Mouse (Mus musculus) T-cell, adult 2 months (primary cell): ENCODE data around the gene Mdp1.

ENCODE experiments used
- DNase-seq: peaks from one replicate; pipeline ENCODE4 v3.0.0; 2022; ENCODE audit warnings: low spot score

Gene Mdp1

DNA sequence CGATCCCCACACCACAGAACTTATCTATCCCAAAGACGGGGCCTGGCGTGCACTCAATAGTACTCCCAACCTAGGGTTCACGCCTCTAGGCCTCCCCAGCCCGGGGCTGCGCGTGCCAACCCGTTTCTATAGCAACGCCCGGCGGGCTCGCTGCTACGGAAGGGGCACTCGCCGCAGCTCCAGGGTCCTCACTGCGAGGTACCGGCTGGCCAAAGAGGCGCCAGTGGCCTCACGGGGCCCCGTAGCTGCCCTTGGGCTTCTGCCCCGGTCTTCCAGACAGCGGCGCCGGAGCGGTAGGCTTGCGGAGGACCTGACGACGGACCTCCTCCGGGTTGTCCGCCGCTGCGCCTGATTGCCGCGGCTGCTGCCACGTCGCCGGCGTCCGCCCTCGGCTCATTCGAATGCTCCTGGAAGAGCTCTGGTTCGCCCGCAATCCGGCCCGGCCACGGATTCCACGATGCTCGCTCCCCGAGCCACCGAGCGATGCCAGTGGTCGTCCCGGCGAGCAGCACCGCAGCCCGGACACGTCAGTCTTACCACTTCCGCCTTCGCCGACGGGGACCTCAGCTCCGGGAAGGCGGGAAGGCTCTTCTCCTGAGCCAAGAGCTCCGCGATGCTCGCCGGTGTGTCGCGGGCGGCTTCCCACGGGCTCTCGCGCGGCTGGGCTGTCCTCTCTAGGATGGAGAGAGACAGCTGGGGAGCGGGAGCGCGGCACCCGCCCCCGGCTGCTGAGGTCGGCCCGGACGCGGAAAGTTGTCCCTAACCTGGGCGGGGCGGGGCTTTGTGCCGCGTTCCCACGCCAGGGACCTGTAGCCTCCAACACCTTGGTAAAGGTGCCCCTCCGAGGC is 17.0 kb downstream of the Mdp1 start, which contains the start of gene Tm9sf1:
Tm9sf1 (minus strand) TSS at position 747 of the 848 bp plus-strand sequence.
- peak; percentile 81 for DNase-seq

DNA sequence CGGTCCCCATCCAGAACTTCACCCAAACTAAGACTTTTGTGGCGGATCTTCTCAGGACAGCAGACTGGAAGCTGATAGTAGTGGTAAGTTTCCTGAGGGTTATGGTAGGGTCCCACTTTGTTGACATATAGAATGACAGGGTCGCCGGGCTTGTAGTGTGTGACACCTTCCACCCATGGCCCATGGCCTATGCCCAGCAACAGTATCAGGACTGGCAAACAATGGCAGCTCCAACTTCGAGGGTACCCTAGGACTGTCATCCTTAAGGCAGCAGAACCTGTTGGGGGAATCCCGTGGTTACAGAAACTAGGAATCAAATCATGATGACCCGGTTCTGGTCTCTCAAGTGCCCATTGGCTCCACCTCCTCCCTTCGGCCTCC is 17.6 kb downstream of the Mdp1 start:
- no peak for DNase-seq

DNA sequence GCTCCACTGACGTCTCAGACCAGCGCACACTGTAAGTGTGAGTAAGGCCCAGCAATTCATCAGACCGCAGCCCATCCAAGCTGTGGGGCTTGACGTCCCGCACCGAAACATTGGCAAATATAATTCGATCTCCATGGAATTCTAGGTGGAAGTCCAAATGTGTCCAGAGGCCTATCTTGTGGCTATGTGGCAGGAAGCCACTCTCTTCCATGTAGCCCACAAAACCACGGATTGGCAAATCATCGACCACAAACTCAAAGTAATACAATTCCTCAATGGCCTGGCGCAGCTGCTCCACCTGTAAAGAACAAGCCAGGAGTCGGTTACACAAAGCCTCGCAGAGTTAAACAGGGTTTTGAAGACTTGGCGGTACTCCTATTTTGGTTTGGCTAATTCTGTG is 19.0 kb downstream of the Mdp1 start:
- DNase-seq = no peak

DNA sequence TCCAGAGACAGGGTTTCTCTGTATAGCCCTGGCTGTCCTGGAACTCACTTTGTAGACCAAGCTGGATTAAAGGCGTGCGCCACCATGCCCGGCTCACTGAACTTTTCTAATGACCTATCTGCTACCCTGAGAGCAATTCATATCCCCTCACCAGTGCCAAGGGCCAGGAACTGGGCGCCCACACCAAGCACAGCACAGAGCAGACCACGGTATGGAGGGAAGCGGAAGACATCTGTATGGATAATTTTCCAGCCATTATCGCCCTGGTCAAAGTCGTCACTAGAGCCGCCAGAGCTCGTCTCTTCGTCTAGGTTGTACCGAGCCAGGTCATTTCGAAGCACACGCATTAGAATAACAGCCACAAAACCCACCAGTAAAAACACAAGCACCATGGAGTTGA is 19.5 kb downstream of the Mdp1 start:
- DNase-seq = no peak

DNA sequence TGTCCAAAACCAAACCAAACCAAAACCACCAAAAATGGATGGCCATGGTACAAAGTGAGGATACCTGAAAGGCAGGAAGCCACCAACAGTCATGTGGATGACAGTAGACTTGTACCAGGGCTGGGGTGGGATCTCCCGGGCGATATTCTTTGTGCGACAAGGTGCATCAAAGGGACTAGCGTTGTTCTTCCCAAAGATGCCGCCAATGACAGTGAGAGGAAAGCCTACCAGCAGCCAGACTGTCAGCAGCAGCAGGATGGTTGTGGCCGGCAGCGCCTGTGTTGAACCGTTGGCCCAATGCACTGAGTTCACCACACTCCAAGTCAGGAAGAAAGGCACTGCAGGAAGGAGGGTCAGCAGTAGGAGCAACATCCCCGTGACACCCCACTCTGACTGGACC is 22.5 kb downstream of the Mdp1 start, which contains the start of gene Gm49378:
Gm49378 (minus strand) TSS at position 101 of the 400 bp plus-strand sequence.
- DNase-seq = no peak

DNA sequence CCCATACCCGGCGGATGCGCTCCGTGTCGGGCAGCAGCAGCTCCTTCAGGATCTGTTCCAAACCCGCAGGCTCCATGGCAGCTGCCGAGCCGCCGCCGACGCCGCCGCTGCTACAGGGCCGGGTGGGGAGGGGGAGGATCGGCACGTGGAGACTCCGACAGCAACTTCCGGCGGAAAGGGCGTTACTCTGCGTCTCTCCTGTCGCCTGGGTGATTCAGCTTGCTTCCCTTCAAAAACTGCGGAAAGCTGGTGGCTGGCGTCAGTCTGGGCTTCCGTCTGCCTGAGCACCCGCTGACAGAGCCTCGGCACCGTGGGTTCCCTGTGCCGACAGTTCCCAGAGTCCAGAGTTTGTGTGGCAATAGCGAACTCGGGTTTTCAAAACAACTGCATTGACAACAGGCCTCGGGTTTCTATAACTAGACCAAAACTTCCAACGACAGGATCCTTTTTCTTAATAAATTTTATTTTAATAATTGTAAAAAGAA is 24.7 kb downstream of the Mdp1 start, which contains the start of gene Ipo4:
Ipo4 (minus strand) TSS at position 435 of the 485 bp plus-strand sequence.
- DNase-seq = peak; percentile 90

DNA sequence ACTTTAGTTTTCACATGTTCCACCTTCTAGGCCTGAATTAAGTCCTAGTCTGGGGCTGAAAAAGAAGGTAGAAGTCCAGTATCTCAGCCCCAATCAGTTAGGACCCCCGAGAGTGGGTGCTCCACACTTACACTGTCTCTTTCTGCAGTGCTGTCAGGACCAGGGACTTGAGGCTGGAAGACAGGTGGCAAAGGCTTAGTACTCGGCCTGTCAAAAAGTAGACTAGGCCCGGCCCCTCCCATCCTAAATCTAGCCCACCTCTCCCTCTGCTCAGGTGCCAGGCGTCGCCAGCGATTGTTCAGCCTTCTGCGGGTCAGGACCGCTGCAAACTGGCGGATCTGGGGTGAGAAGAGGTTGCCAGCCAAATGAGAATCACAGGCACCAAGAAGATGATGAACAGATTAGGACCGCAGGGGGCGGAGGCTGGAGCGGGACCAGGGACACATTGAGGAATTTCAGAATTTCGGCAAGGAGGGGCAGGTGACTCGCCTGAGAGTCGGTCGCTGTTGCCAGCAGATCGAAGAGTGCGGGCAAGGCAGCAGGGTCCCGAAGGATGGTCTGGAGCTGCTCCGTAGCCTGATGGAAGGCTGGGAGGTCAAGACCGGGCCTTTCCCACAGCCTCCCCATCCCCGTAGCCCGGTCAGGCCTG is 25.3 kb downstream of the Mdp1 start:
- no peak for DNase-seq

DNA sequence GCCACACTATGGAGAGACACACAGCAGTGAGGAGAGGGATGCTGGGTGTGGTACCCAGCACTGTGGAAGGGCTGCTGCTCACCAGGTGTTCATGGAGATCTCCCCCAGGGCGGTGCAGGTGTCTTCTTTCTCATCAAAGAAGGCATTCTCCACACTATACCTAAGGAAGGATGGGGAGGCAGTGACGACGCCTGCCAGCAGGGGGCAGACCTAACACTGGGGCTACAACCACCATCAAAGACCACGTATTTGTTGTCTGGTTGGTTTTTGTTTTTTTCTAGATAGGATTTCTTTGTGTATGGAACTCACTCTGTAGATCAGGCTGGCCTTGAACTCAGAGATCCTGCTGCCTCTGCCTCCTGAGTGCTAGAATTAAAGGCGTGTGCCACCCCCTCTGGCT is 31.0 kb downstream of the Mdp1 start:
- DNase-seq = peak; percentile 79

DNA sequence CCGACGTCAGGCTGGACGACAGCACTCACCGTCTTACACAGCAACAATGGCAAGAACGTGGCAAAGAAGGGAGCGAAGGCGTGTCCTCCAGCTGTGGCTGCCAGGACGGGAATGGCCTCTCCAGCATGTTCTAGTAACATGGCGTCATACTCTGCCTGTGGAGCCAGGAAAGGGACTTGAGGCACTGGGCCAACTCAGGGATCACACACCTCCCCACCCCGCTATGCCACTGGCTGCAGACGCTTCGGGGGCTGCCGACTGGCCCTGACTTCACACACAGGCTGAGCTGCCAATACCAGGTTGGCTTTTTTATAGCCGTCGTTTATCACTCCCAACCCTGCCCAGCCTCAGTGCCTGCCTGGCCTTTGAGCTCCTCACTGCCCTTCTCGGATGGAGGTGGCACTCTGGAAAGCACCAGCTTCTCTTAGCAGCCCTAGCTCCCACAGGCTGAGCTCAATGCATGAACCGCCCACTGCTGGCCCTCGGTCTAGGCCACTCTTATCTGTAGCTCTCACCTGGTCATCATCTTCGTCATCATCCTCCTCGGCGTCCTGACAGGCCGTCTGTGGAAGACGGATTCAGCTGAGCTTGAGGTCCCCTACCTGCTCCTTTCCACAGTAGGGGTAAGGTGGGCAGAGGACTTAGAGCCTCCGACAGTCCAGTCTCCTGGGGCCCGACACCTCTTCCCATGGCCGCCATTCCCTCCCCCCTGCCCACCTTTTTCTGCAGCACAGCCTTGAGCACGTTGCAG is 32.1 kb downstream of the Mdp1 start:
- no peak for DNase-seq

DNA sequence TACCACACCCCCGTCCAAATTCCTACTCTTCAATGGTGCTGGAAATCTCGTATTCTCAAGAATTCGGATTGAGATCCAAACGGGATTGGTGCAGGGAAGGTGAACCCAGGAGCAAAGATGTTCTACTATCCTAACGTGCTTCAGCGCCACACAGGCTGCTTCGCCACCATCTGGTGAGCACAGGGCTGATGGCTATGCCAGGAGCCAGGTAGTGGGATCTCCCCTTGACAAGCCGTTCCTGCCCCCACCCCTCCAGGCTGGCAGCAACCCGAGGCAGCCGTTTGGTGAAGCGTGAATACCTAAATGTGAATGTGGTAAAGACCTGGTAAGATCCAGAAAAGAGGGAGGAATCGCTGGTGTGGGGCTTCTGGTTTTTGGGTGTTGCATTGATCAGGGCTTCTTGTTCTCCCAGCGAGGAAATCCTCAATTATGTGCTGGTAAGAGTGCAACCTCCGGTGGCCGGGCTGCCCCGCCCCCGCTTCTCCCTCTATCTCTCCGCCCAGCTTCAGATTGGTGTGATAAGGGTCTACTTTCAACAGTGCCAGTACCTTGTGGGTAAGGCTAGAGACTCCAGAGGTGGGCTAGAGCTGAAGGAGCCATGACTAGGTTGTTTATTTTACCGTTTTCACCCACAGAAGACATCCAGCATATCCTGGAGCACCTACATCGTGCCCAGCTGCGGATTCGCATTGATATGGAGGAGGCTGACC is 41.7 kb downstream of the Mdp1 start:
- DNase-seq = peak; percentile 15

DNA sequence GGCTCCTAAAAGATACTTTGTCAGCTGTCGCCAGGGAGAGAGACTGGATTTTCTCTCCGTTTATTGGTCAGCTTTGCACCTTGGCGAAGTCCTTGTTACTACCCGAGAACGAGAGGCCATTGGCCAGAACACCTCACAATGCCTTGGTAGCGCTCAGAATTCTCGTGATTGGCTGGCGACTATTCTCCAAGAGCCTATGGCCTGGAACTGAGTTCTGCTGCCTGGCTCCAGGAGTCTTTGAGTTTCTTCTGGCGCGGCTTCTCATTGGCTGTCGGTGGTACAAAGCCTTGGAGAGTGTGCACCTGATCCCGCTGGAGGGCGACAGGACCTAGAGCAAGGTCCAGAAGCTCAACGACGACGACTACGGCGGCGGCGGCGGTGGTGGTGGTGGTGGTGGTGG is 42.5 kb downstream of the Mdp1 start, which contains the start of gene Rec8:
Rec8 (plus strand) TSS at position 216 of the 400 bp plus-strand sequence.
- peak; percentile 10 for DNase-seq

DNA sequence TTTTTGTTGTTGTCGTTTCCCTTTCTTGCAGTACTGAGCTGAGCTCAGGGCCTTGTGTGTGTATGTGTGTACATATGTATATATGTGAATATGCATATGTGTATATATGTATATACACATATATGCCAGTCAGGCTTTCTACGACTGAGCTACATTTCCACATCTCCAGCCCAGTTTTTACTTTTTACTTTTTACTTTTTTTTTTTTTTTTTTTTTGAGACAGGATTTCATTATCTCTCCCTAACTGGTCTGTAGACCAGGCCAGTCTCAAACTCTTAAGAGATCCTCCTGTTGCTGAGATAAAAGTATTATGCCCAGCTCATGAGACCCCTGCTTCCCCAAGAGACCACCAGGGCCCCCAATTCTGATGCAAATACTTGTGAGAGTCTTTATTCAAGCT is 43.5 kb downstream of the Mdp1 start:
- DNase-seq = no peak

DNA sequence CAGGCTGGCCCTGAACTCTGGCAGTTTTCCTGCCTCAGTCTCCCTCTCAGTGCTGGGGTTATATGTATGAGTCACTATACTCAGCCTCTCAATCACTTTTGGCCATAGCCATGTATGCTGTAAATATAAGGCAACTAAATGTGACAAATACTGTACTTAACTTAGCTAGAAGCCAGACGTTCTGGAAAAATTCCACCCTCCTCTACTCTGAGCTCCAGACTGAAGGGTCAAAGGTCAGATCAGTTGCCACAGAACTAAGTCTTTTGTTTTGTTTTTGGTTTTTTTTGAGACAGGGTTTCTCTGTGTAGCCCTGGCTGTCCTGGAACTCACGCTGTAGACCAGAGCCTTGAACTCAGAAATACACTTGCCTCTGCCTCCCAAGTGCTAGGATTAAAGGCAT is 44.4 kb downstream of the Mdp1 start:
- DNase-seq = no peak

DNA sequence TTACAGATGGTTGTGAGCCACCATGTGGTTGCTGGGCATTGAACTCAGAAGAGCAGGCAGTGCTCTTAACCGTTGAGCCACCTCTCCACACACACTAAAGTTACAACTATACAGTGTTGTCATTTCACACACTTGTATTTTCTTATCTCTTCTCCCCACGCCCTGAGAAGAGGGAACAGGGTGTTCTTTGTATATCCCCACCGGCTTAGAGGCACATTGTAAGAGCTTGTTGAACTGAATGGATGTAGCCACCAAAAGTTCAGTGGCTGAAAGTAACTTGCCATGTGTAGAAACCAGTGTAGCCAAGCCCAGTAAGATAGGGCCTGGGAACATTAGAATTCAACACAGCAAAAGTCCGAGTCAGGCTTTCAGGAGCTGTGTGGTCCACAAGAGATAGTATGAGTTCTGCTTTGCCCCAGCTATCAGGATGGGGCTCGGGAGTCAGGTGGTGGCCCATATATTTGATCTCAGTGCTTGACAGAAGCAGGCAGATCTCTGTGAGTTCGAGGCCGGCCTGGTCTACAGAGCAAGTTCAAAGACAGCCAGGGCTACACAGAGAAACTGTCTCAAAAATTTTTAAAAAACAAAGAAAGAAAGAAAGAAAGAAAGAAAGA is 45.6 kb downstream of the Mdp1 start:
- DNase-seq = no peak

DNA sequence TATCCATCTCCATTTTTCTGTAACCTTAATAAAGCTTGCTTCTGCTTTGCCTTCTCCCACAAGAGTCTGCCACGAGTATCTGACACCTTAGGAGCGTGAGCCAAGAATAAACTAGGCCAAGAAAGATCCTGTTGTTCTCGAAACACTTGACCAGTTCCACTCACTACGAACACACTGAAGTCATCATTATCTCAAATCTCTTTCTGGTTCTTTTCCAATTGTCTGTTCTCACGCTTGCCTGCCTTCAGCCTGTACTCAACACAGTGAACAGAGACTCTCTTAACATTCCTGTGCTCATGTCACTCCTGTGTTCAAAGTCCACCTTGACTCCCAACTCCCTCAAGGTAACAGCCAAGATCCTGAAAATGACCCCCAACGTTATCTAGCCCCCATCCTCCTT is 47.0 kb downstream of the Mdp1 start:
- no peak for DNase-seq

DNA sequence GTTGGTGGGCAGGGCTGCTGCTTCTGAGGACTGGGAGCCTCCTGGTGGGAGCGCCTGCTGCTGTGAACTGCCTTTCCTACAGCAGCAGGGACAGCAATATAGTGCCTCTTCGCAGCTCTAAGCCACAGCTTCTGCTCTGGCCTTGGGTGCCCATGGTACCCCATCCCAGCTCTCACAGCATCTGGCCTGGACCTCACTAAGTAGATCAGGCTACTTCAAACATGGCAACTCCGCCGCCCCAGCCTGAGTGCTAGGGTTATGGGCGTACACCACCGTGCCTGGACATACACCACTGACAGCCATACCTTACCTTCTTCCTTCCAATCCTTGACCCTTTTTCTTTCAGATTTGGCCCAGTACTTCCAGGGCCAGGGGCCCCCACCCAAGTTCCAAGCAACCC is 52.0 kb downstream of the Mdp1 start:
- no peak for DNase-seq
